Mouse (Mus musculus): Measurements from ENCODE around the gene Gm4869. TPM values are rescaled to one million over a fixed set of nuclear protein-coding genes. Genes with fewer than 3 reads are reported as not detected.
"Not testable (repeated sequence)": the region's sequence is repeated elsewhere in the genome, so short reads cannot be mapped to it uniquely, and the experiment has no call there.

Gm4869 gene
- polyA plus RNA-seq, 1 experiment from 2014 or later, result not detected

DNA sequence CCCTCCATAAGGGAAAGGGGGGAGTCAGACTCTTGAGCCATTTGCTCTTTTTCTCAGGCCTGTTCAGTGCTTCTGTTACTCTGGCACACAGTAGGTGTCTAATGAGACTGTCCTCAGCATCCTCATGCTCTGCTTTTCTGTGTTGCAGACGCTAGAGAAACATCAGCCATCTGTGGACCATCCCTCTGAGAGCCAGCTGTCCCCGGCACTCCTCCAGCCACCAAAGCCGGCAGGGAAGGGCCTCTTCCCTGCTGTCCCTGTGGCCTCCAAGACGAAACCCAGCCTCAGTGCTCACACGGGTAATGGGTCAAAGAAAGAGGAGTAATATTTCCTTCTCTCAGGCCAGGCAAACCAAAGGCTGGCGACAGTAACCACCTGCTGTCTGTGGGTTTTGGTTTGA, 45.7 kb downstream of the Gm4869 start:
- WGBS, result 72% methylated on average over 6 of the region's 6 CpGs
- Histone ChIP-seq H3K36me3 (no peaks in the 10 kb centered on the region), H3K4me1 (no peaks in the 10 kb centered on the region), H3K4me3 (no peak overlapping the region), H3K27ac (replicated peaks) (no peak overlapping the region), H3K9me3 (no peaks in the 10 kb centered on the region), H3K4me2 (replicated peaks) (no peak overlapping the region), H3K27me3 (no peaks in the 10 kb centered on the region), H3K9ac (replicated peaks) (no peak overlapping the region)
- no peak for ATAC-seq (replicated peaks)

DNA sequence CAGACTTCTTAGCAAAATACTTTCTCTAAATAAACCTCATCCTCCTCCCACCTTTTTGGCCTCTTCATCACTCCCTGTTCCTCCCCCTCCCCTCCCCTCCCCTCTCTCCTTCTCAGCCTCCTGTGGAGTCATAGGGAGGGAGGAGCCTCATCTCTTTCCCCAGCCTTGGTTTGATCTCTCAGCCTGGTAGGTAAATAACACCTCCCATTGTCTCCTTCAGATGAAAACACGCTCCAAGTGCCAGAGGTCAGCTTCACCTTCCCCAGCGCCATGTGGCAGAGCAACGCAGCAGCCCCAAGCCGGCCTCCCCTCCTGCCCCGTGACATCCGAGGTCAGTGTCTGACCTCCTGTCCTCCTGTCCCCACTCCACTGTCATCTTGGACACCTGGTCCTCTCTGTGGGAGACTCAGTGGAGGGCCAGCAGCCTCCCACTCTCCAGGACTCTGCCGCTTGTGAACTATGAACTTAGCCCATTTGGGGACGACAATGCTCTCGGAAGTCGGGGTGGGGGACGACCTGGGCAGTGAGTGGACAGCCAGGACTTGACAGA, 47.3 kb downstream of the Gm4869 start:
- H3K4me2 ChIP-seq (replicated peaks), result no peak overlapping the region
- no peaks in the 10 kb centered on the region for H3K36me3 ChIP-seq
- ATAC-seq (replicated peaks), result no peak
- H3K4me1 ChIP-seq, result no peaks in the 10 kb centered on the region
- H3K4me3 ChIP-seq, result no peak overlapping the region
- 38% methylated on average over 11 of the region's 11 CpGs for WGBS
- H3K27ac ChIP-seq (replicated peaks), result no peak overlapping the region
- H3K9ac ChIP-seq (replicated peaks), result no peak overlapping the region
- H3K9me3 ChIP-seq, result no peaks in the 10 kb centered on the region
- no peaks in the 10 kb centered on the region for H3K27me3 ChIP-seq

DNA sequence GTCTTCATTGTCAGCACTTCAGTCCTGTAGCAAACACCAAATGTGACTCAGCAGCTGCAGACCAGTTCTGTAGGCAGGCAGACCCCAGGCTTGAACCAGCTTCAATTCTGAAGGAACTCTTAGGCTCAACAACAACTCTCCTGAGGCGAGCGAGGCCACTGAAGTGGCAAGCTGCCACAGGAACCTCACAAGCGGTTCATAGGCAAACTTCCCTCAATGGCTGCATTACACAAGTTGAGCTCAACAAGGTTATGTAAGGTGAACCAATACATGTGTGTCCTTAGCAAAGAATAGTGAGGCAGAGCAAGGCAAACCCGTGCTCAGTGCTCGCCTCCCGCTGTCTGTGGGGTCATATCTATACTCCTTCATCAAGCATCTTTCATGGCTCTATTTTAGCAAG, 52.7 kb downstream of the Gm4869 start:
- no peak overlapping the region for H3K4me2 ChIP-seq (replicated peaks)
- no peak overlapping the region for H3K9ac ChIP-seq (replicated peaks)
- no peak for ATAC-seq (replicated peaks)
- H3K27me3 ChIP-seq, result no peaks in the 10 kb centered on the region
- H3K9me3 ChIP-seq, result no peaks in the 10 kb centered on the region
- peaks cover 7% of the 10 kb centered on the region for H3K4me1 ChIP-seq
- no peak overlapping the region for H3K4me3 ChIP-seq
- WGBS, result 84% methylated on average over 6 of the region's 6 CpGs
- no peaks in the 10 kb centered on the region for H3K36me3 ChIP-seq
- H3K27ac ChIP-seq (replicated peaks), result no peak overlapping the region

DNA sequence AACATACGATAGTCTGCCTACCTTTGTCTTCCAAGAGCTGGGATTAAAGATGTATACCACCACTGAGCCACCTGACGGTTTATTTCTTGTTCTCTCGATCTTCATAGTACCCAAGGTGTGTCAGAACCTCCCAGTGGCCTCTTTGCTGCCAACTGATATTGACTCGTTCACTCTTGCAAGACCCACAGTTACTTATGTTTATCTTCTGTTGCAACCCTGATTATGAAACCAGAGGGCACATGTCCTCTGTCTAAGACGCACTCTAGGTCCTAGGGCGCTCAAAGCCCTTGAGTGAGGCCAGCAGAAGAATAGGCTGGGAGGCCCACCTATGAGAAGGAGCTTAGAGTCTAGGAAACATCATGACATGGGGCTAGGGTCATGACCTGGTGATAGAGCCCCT, 55.3 kb downstream of the Gm4869 start:
- no peak overlapping the region for H3K4me2 ChIP-seq (replicated peaks)
- no peaks in the 10 kb centered on the region for H3K9me3 ChIP-seq
- no peaks in the 10 kb centered on the region for H3K36me3 ChIP-seq
- H3K27ac ChIP-seq (replicated peaks), result no peak overlapping the region
- H3K4me1 ChIP-seq, result peaks cover 16% of the 10 kb centered on the region
- H3K4me3 ChIP-seq, result no peak overlapping the region
- no peak overlapping the region for H3K9ac ChIP-seq (replicated peaks)
- no peak for ATAC-seq (replicated peaks)
- no peaks in the 10 kb centered on the region for H3K27me3 ChIP-seq
- WGBS, result 84% methylated on average over 6 of the region's 6 CpGs

DNA sequence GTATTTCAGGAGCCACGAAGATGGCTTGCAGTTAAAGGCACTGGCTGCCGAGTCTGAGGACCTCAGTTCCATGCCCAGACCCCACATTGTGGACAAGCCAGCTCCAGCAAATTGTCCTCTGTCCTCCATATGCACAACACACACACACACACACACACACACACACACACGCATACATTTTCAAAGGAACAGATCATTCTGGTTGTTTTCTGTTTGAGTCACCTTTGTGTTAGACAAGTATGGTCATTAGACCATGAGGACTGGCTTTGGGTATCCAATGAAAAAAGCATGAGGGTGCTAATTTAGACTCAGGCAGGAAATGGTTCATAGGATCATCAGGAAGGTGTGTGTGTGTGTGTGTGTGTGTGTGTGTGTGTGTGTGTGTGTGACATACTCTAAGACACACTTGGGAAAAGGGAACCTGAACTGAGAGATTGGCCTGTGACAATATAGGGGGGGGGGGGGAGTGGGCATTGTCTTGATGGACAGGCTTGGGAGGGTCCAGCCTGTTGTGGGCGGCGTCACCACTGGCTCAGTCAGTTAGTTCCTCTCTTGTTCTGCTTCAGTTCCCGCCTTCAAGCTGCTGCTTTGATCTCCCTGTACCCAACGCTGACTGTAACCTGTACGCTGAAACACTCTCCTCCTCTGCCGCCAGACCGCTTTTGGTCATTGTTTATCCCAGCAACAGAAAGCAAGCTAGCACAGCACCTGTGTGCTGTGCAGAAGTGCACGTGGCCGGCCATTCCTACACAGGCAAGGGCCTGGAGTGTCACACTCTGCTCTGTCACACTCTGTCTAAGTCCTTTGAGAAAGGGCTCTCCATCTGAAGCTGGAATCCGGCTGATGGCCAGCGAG, 56.8 kb downstream of the Gm4869 start:
- ATAC-seq (replicated peaks), result no peak
- no peak overlapping the region for H3K27ac ChIP-seq (replicated peaks)
- H3K4me1 ChIP-seq, result peaks cover 29% of the 10 kb centered on the region
- no peak overlapping the region for H3K4me3 ChIP-seq
- peak overlapping the region; percentile 28 for H3K4me2 ChIP-seq (replicated peaks)
- H3K9me3 ChIP-seq, result no peaks in the 10 kb centered on the region
- no peak overlapping the region for H3K9ac ChIP-seq (replicated peaks)
- H3K36me3 ChIP-seq, result no peaks in the 10 kb centered on the region
- H3K27me3 ChIP-seq, result no peaks in the 10 kb centered on the region
- WGBS, result 18% methylated on average over 14 of the region's 14 CpGs

DNA sequence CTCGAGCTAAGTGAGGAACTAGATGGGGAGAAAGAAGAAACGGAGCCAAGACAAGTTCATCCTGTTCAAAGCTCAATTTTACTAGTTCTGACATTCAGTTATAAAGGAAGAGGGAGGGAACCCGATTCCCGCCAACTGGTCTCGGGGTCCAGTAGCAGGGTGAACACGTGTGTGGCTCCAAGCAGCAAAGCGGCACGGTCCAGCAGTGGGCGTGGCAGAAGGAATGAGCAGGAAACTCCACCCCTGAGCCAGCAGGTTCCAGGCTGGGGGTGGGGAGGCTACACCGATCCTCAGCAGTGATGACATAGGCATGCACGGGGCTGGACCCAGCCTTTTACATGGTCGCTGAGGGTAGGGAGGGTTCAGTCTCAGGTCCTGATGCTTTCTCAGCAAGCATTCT, 57.5 kb downstream of the Gm4869 start:
- H3K9me3 ChIP-seq; H3K9ac ChIP-seq (replicated peaks); H3K27me3 ChIP-seq; H3K27ac ChIP-seq (replicated peaks); ATAC-seq (replicated peaks); H3K36me3 ChIP-seq: not testable (repeated sequence)
- Histone ChIP-seq H3K4me1 (peaks cover 32% of the 10 kb centered on the region), H3K4me2 (replicated peaks) (peak overlapping the region; percentile 28), H3K4me3 (0 out of 2 replicates have a peak overlapping the region, but pooled peaks have one; percentile 4)
- under 1% methylated on average over 12 of the region's 12 CpGs for WGBS

DNA sequence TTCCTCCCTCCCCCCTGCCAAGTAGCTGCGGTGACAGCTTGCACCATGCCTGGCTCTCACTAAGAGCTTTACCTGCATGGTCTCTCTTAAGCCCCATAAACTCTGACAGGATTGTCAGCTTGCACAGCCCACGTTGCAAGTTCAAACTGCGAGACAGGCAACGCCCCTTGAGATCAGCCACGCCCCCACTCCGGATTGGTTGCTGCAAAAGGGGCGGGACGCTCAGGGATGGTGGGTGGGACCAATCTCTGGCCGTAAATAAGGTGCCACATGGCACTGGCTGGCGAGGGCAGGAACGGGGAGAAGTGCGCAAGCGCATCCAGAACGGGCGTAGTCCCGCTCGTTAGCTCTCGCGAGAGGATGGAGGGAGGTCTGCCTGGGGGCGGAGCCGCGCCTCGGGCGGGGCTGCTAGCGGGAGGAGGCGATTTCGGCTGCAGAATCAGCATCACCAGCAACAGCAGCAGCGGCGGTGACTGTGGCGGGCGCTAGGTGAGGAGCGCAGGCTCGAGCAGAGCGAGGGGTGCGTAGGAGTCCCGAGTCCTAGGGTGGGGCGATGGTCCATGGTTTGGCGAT, 59.8 kb downstream of the Gm4869 start, which contains the start of gene Chst12:
Gene Chst12, plus strand, starts transcription at position 343 of the 573 bp plus-strand sequence.
- Histone ChIP-seq H3K9ac (replicated peaks) (peak within 1 kb of the TSS; percentile 56), H3K4me1 (peaks cover 51% of the 10 kb centered on the region), H3K27me3 (no peaks in the 10 kb centered on the region), H3K4me3 (peak within 1 kb of the TSS; percentile 58), H3K27ac (replicated peaks) (peak within 1 kb of the TSS; percentile 66), H3K4me2 (replicated peaks) (peak within 1 kb of the TSS; percentile 63), H3K9me3 (no peaks in the 10 kb centered on the region), H3K36me3 (no peaks in the 10 kb centered on the region)
- ATAC-seq (replicated peaks), result peak; percentile 92
- WGBS, result under 1% methylated on average over 38 of the region's 38 CpGs

DNA sequence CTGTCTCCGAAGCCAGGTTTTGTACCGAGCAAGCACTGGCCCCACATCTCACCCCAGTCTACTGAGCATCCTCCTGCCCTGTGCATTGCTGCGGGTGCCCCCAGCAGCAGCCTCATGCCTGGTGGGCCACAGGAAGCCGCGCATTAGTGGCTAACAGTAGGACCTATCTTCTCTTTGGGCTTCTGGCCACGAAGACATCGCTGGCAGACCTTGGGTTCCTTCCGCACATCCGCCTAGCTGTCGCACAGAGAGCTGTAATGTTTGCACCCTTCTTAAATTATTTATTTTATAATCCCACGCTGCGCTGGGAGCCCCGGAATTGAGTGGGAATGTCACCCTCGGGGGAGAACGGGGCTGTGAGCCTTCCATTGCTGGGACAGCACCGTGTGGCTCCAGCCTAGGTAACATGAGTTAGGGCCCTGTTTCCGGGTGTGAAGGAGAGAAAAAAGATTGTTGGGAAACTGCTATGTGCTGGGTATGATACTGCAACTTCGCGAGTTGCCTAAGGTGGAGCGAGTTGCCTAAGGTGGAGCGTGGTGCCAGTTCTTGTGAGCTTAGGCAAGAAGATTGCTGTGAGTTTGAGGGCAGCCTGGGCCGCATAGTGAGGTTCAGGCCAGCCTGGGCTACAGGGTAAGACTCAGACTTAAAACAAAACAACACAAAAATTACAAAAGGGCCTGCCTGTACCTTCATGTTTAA, 60.8 kb downstream of the Gm4869 start:
- no peaks in the 10 kb centered on the region for H3K36me3 ChIP-seq
- H3K9me3 ChIP-seq, result no peaks in the 10 kb centered on the region
- 38% methylated on average over 22 of the region's 22 CpGs for WGBS
- H3K4me1 ChIP-seq, result peaks cover 59% of the 10 kb centered on the region
- peak overlapping the region; percentile 56 for H3K9ac ChIP-seq (replicated peaks)
- H3K27ac ChIP-seq (replicated peaks), result peak overlapping the region; percentile 66
- peak overlapping the region; percentile 63 for H3K4me2 ChIP-seq (replicated peaks)
- ATAC-seq (replicated peaks), result peak; percentile 28
- H3K4me3 ChIP-seq, result peak overlapping the region; percentile 58
- H3K27me3 ChIP-seq, result no peaks in the 10 kb centered on the region

DNA sequence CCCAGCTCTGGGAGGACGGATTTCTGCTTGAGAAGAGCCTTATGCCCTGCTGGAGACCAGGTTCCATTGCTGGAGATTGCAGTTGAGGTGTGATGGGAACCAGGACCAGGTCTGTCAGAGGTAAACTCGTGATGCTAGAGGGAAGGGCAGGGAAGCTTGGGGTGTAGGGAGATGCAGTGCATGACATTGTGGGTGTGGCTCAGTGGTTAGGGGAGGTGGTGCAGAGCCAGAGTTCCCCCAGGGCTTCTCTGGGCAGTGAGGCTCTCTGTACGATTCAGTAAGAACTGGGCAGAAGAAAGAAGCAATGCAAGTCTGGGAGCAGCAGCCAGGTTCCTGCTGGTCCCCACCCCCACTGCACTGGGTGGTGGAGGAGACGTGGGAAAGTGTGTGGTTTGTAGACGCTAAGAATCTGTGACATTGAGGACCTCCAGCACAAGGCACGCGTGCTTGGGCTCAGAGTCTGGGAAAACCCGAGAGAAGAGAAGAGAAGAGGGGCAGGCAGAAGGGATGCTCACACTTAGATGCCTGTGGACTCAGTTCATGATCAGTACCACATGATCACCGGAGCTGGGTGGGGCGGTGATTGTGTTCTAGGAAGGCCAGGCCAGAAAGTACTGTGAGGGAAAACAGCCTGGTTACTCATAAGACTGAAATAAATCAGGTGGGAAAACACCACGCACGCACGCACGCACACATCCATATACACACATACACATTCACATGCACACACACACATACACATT, 62.2 kb downstream of the Gm4869 start:
- no peak overlapping the region for H3K27ac ChIP-seq (replicated peaks)
- H3K4me1 ChIP-seq, result peaks cover 56% of the 10 kb centered on the region
- WGBS, result 88% methylated on average over 14 of the region's 14 CpGs
- H3K27me3 ChIP-seq, result no peaks in the 10 kb centered on the region
- no peak overlapping the region for H3K4me3 ChIP-seq
- no peaks in the 10 kb centered on the region for H3K9me3 ChIP-seq
- ATAC-seq (replicated peaks), result no peak
- no peak overlapping the region for H3K9ac ChIP-seq (replicated peaks)
- no peaks in the 10 kb centered on the region for H3K36me3 ChIP-seq
- H3K4me2 ChIP-seq (replicated peaks), result no peak overlapping the region

DNA sequence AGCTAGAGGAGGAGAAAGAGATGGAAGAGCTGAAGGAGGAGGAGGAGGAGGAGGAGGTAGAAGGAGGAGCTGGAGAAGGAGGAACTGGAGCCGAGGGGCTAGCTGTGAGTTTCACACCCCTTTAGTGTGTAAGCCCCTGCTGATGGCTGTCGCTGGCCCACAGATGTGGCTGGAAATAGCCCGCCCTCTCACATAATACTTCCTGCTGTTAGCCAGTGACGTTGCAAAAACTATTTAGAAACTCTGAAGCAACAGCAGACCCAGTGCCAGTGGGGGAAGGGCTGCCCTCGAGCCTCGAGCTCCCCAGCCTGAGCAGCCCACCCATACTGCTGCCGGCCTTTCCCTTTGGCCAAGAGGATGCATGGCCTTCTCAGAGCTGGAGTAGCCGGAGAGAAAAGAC, 63.2 kb downstream of the Gm4869 start:
- Histone ChIP-seq H3K4me3 (no peak overlapping the region), H3K36me3 (no peaks in the 10 kb centered on the region), H3K27ac (replicated peaks) (no peak overlapping the region), H3K4me1 (peaks cover 50% of the 10 kb centered on the region), H3K9me3 (no peaks in the 10 kb centered on the region), H3K9ac (replicated peaks) (no peak overlapping the region), H3K4me2 (replicated peaks) (no peak overlapping the region), H3K27me3 (no peaks in the 10 kb centered on the region)
- 41% methylated on average over 8 of the region's 8 CpGs for WGBS
- ATAC-seq (replicated peaks), result no peak

DNA sequence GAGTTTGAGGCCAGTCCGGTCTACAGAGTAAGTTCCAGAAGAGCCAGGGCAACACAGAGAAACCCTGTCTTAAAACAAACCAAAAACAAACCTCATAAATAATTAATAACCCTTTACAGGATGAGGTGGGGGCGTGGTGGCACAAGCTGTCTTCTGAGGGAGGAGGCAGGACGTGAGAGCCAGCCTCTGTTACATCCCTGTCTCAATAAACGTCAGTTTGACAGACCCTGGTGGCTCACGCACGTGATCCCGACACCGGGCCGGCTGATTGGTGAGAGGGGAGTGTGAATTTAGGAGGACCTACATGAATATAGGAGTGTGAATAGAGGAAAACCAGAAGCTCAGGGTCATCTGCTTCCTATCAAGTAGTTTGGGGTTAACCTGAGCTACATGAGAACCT, 63.8 kb downstream of the Gm4869 start:
- Histone ChIP-seq H3K27me3 (no peaks in the 10 kb centered on the region), H3K36me3 (no peaks in the 10 kb centered on the region), H3K9ac (replicated peaks) (no peak overlapping the region), H3K27ac (replicated peaks) (no peak overlapping the region), H3K4me3 (no peak overlapping the region), H3K9me3 (no peaks in the 10 kb centered on the region), H3K4me2 (replicated peaks) (no peak overlapping the region), H3K4me1 (peaks cover 50% of the 10 kb centered on the region)
- WGBS, result 42% methylated on average over 9 of the region's 9 CpGs
- ATAC-seq (replicated peaks), result no peak

Data from forebrain, embryonic 15.5 days (tissue).